Mouse (Mus musculus) bone marrow macrophage, adult 2 months (primary cell): ENCODE measurements around the gene Inpp5a. TPM values are rescaled to one million over a fixed set of nuclear protein-coding genes. Genes with fewer than 3 reads are reported as not detected.

ENCODE experiments used
- H3K27ac ChIP-seq: 2 replicates; pipeline ENCODE4 v1.5.1; 2012; ENCODE audit warnings: low read depth, low read length; ENCODE audit not compliant: insufficient read depth
- H3K4me1 ChIP-seq: 2 replicates; pipeline ENCODE4 v1.6.1; 2012; ENCODE audit warnings: low read length; ENCODE audit not compliant: control insufficient read depth, insufficient read depth
- H3K4me3 ChIP-seq: 2 replicates; pipeline ENCODE4 v1.5.1; 2012; ENCODE audit warnings: mild to moderate bottlenecking, low read length, moderate library complexity; ENCODE audit not compliant: insufficient read depth
- CTCF ChIP-seq: IDR thresholded peaks from 2 replicates; pipeline ENCODE4 v1.5.1; 2012; ENCODE audit warnings: low read depth, mild to moderate bottlenecking, low read length, moderate library complexity
- POLR2A ChIP-seq: IDR thresholded peaks from 2 replicates; pipeline ENCODE4 v1.6.1; 2012; ENCODE audit warnings: mild to moderate bottlenecking, low read depth, low read length, borderline replicate concordance
- polyA plus RNA-seq: library from polyadenylated mRNA; stranded (reverse); fragments of >200 nt; gene quantifications from 2 replicates; pipeline ENCODE4 v1.2.4, GENCODE M21; 2012; ENCODE audit not compliant: missing spikeins, insufficient read depth, insufficient read length

The Inpp5a gene
- polyA plus RNA-seq, 1 experiment: 16.2 TPM

GRCm38 (mm10) chr7:139451711-139452110 is 62.8 kb downstream of the Inpp5a start:
- H3K4me1 ChIP-seq: peaks cover 19% of the 10 kb centered on the region

DNA sequence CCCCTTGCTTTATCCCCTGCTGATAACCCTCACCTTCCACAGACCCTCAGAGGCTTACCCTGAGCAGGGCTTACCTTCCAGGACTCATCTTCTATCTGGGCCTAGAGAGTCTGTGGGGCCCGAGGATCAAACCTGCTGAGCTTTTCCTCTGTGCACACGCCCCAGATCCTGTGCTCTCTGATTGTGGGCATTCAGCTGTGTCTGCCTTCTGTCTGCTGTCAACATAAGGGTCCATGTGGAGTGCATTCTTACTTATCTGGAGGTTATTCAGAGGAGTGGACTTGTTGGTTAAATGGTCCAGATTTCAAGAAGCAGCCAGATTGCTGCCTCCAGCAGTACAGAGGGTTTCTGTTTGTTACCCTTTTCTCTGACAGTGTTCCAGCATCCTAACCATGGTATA is 63.3 kb downstream of the Inpp5a start:
- Histone ChIP-seq H3K4me1 (peaks cover 19% of the 10 kb centered on the region), H3K27ac (no peak overlapping the region), H3K4me3 (no peak overlapping the region)
- no peak for TF ChIP-seq CTCF
- TF ChIP-seq POLR2A: no peak

More at GRCm38 (mm10) chr7:139451711-139452110, 62.8 kb downstream of the Inpp5a start:
- Histone ChIP-seq H3K4me3 (no peak overlapping the region), H3K27ac (no peak overlapping the region)
- no peak for TF ChIP-seq POLR2A
- no peak for TF ChIP-seq CTCF

GRCm38 (mm10) chr7:139453198-139453597 is 64.3 kb downstream of the Inpp5a start:
- H3K4me3 ChIP-seq: no peak overlapping the region
- TF ChIP-seq CTCF (no peak), POLR2A (no peak)
- peaks cover 19% of the 10 kb centered on the region for H3K4me1 ChIP-seq
- H3K27ac ChIP-seq: no peak overlapping the region

DNA sequence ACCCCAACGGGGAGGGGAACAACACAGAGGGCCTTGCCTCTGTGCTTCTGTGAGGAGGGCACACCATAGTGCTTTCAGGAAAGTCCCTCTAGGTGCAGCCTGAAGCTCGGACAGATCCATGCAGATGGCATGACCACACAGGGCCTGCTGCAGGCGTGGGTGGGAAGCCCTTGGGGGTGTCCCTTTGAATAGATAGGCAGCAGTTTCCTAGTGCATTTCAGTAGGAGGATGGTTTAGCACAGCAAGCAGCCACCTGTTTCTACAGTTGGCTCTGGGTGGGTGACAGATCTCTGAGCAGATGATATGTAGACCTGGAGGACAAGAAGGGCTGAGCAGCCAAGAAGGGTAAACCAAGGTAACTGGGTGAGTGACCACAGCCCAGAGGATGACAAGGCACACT is 65.4 kb downstream of the Inpp5a start:
- H3K4me3 ChIP-seq: no peak overlapping the region
- no peak for TF ChIP-seq POLR2A
- no peak overlapping the region for H3K27ac ChIP-seq
- H3K4me1 ChIP-seq: peaks cover 19% of the 10 kb centered on the region

- H3K4me1 ChIP-seq: peaks cover 13% of the 10 kb centered on the region
- no peak overlapping the region for H3K4me3 ChIP-seq
- H3K27ac ChIP-seq: no peak overlapping the region
- TF ChIP-seq POLR2A: no peak
- no peak for TF ChIP-seq CTCF
These were observed 67.8 kb downstream of the Inpp5a start for GRCm38 (mm10) chr7:139456759-139457158.

GRCm38 (mm10) chr7:139461344-139461743 is 72.4 kb downstream of the Inpp5a start:
- no peak for TF ChIP-seq POLR2A
- TF ChIP-seq CTCF: no peak
- Histone ChIP-seq H3K4me1 (0 out of 2 replicates have a peak, but pooled peaks cover 1% of the 10 kb centered on the region), H3K27ac (no peak overlapping the region), H3K4me3 (no peak overlapping the region)

- Histone ChIP-seq H3K4me3 (no peak overlapping the region), H3K4me1 (peaks cover 7% of the 10 kb centered on the region), H3K27ac (no peak overlapping the region)
- TF ChIP-seq CTCF: no peak
- TF ChIP-seq POLR2A: no peak
These were observed 73.2 kb downstream of the Inpp5a start for GRCm38 (mm10) chr7:139462142-139462541.

DNA sequence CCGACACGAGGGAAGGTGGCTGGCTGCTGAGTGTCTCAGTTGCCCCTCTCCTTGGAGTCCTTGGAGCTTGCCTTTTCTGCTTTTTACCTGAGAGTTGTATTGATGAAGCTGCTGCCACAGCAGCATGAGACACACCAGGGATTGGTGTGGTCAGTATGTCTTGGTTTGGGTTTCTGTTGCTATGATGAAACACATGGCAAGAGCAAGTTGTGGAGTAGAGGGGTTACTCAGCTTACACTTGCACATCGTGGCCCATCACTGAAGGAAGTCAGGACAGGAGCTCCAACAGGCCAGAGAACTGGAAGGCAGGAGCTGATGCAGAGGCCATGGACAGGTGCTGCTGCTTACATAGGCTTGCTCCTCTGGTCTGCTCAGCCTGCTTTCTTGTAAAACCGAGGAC is 76.6 kb downstream of the Inpp5a start:
- no peak overlapping the region for H3K4me3 ChIP-seq
- TF ChIP-seq POLR2A (no peak), CTCF (no peak)

GRCm38 (mm10) chr7:139466484-139467176 is 77.7 kb downstream of the Inpp5a start:
- H3K4me3 ChIP-seq: no peak overlapping the region
- H3K27ac ChIP-seq: peak overlapping the region; percentile 6; the same call in 1 of the 2 replicates
- TF ChIP-seq POLR2A: no peak
- no peak for TF ChIP-seq CTCF
- peaks cover 21% of the 10 kb centered on the region for H3K4me1 ChIP-seq

More for the DNA sequence above, 76.6 kb downstream of the Inpp5a start:
- H3K4me1 ChIP-seq: peaks cover 20% of the 10 kb centered on the region
- H3K27ac ChIP-seq: no peak overlapping the region

- Histone ChIP-seq H3K4me3 (no peak overlapping the region), H3K27ac (peak overlapping the region; percentile 6; the same call in 1 of the 2 replicates)
- TF ChIP-seq POLR2A (no peak), CTCF (no peak)
These were observed 78.4 kb downstream of the Inpp5a start for GRCm38 (mm10) chr7:139467177-139467895.

More at GRCm38 (mm10) chr7:139467177-139467895, 78.4 kb downstream of the Inpp5a start:
- peaks cover 27% of the 10 kb centered on the region for H3K4me1 ChIP-seq
